Mouse (Mus musculus) lung, adult 18-20 months (tissue): ENCODE measurements around the gene Ube2n.

ENCODE experiments used
- DNase-seq, 2 experiments: peaks; one replicate each; pipeline ENCODE4 v3.0.0; 2022; ENCODE audit warnings: mixed read lengths in 2 of 2

Ube2n gene

GRCm38 (mm10) chr10:95514656-95515292, at the start of gene Ube2n:
Ube2n (plus strand) TSS chr10:95515145.
- DNase-seq, result peak; percentile 98

- peak in 1 of 2 experiments; percentile 57 for DNase-seq
Observed at GRCm38 (mm10) chr10:95465485-95465896, 49.5 kb upstream of the Ube2n start.

GRCm38 (mm10) chr10:95468894-95469293, 46.1 kb upstream of the Ube2n start:
- no peak for DNase-seq

- DNase-seq, result no peak
Observed at GRCm38 (mm10) chr10:95471186-95471585, 43.8 kb upstream of the Ube2n start.

- no peak for DNase-seq
Observed at GRCm38 (mm10) chr10:95471889-95472547, 42.9 kb upstream of the Ube2n start.

GRCm38 (mm10) chr10:95475923-95476322, 39.0 kb upstream of the Ube2n start:
- peak; percentile 83 to 87 for DNase-seq

- no peak for DNase-seq
Observed at GRCm38 (mm10) chr10:95477516-95477915, 37.4 kb upstream of the Ube2n start.

- DNase-seq, result peak in 1 of 2 experiments; percentile 15
Observed at GRCm38 (mm10) chr10:95489653-95490052, 25.3 kb upstream of the Ube2n start.

- no peak for DNase-seq
Observed at GRCm38 (mm10) chr10:95494268-95494667, 20.7 kb upstream of the Ube2n start.

- no peak for DNase-seq
Observed at GRCm38 (mm10) chr10:95501033-95501432, 13.9 kb upstream of the Ube2n start.

GRCm38 (mm10) chr10:95501463-95502081, 13.4 kb upstream of the Ube2n start, which contains the start of gene Mrpl42:
Mrpl42 (minus strand) TSS chr10:95501940.
- peak; percentile 86 to 91 for DNase-seq

GRCm38 (mm10) chr10:95503443-95504235, 11.3 kb upstream of the Ube2n start:
- DNase-seq, result no peak

- no peak for DNase-seq
Observed at GRCm38 (mm10) chr10:95504341-95504740, 10.6 kb upstream of the Ube2n start.

GRCm38 (mm10) chr10:95508126-95508525, 6.8 kb upstream of the Ube2n start:
- no peak for DNase-seq

- no peak for DNase-seq
Observed at GRCm38 (mm10) chr10:95508793-95509192, 6.2 kb upstream of the Ube2n start.

GRCm38 (mm10) chr10:95509263-95509662, 5.7 kb upstream of the Ube2n start:
- DNase-seq, result no peak

GRCm38 (mm10) chr10:95512635-95513034, 2.3 kb upstream of the Ube2n start:
- DNase-seq, result no peak

GRCm38 (mm10) chr10:95513768-95514556, 983 bp upstream of the Ube2n start:
- DNase-seq, result no peak

- DNase-seq, result peak; percentile 46 to 55
Observed at GRCm38 (mm10) chr10:95515293-95515931, 467 bp downstream of the Ube2n start.

GRCm38 (mm10) chr10:95517656-95518055, 2.7 kb downstream of the Ube2n start:
- DNase-seq, result no peak

GRCm38 (mm10) chr10:95525037-95525675, 10.2 kb downstream of the Ube2n start:
- DNase-seq, result no peak
